Mouse (Mus musculus): Measurements from ENCODE around the gene Vcan. TPM values are rescaled to one million over a fixed set of nuclear protein-coding genes. Genes with fewer than 3 reads are reported as not detected.
A peak's percentile ranks its signal among the peaks of the same experiment; 100 is the strongest.

Vcan gene
- polyA plus RNA-seq, 1 experiment = 1.7 TPM

GRCm38 (mm10) chr13:89683490-89683889 lies 58.8 kb downstream of the Vcan start:
- Histone ChIP-seq H3K36me3 (ENCODE audit: control insufficient read depth, insufficient read depth, low read length) (no peaks in the 10 kb centered on the region), H3K27me3 (replicated peaks; ENCODE audit: control insufficient read depth, insufficient read depth, low read length) (no peaks in the 10 kb centered on the region), H3K4me1 (ENCODE audit: control insufficient read depth, insufficient read depth, low read length) (peaks cover 11% of the 10 kb centered on the region; the same call in 1 of the 2 replicates), H3K27ac (ENCODE audit: insufficient read depth, low read depth, low read length) (no peak overlapping the region), H3K4me3 (ENCODE audit: insufficient read depth, low read depth, low read length) (no peak overlapping the region)
- WGBS = 90% methylated on average over 3 of the region's 3 CpGs
- TF ChIP-seq CTCF (conservative IDR thresholded peaks at IDR 0.05; ENCODE audit: insufficient read depth, insufficient read length, low read depth, low read length) (no peak), POLR2A (IDR thresholded peaks at IDR 0.05; ENCODE audit: low read depth, low read length) (no peak)
- DNase-seq = no peak

GRCm38 (mm10) chr13:89682254-89682653 lies 60.1 kb downstream of the Vcan start:
- Histone ChIP-seq H3K36me3 (ENCODE audit: control insufficient read depth, insufficient read depth, low read length) (no peaks in the 10 kb centered on the region), H3K4me3 (ENCODE audit: insufficient read depth, low read depth, low read length) (no peak overlapping the region), H3K27ac (ENCODE audit: insufficient read depth, low read depth, low read length) (peak overlapping the region; percentile 86; the same call in 1 of the 2 replicates), H3K27me3 (replicated peaks; ENCODE audit: control insufficient read depth, insufficient read depth, low read length) (no peaks in the 10 kb centered on the region), H3K4me1 (ENCODE audit: control insufficient read depth, insufficient read depth, low read length) (peaks cover 11% of the 10 kb centered on the region; the same call in 1 of the 2 replicates)
- WGBS = 52% methylated on average over 7 of the region's 7 CpGs
- DNase-seq = peak; percentile 61
- TF ChIP-seq POLR2A (IDR thresholded peaks at IDR 0.05; ENCODE audit: low read depth, low read length) = no peak
- no peak for TF ChIP-seq CTCF (conservative IDR thresholded peaks at IDR 0.05; ENCODE audit: insufficient read depth, insufficient read length, low read depth, low read length)

DNA sequence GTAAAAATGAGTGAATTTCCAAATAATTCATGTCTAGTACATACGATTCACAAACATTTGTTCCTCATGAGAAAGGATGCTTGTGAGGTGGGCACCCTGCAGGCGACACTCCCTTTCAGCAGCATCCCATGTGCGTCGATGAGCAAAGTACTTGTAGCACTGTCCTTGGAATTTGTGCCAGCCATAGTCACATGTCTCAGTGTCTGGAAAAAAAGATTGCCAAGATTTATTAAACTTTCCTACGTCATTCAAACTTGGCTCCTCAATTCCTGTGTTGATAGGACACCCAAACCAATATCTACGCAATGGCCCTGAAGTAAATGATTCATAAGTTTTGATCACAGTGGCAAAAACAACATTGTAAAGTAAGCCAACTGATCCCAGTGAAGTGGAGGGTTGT lies 62.6 kb downstream of the Vcan start:
- 82% methylated on average over 6 of the region's 6 CpGs for WGBS
- DNase-seq = no peak
- Histone ChIP-seq H3K4me1 (ENCODE audit: control insufficient read depth, insufficient read depth, low read length) (peaks cover 11% of the 10 kb centered on the region; the same call in 1 of the 2 replicates), H3K36me3 (ENCODE audit: control insufficient read depth, insufficient read depth, low read length) (no peaks in the 10 kb centered on the region), H3K4me3 (ENCODE audit: insufficient read depth, low read depth, low read length) (no peak overlapping the region), H3K27ac (ENCODE audit: insufficient read depth, low read depth, low read length) (no peak overlapping the region), H3K27me3 (replicated peaks; ENCODE audit: control insufficient read depth, insufficient read depth, low read length) (no peaks in the 10 kb centered on the region)
- TF ChIP-seq CTCF (conservative IDR thresholded peaks at IDR 0.05; ENCODE audit: insufficient read depth, insufficient read length, low read depth, low read length) (no peak), POLR2A (IDR thresholded peaks at IDR 0.05; ENCODE audit: low read depth, low read length) (no peak)

GRCm38 (mm10) chr13:89670505-89670904 lies 71.8 kb downstream of the Vcan start:
- 76% methylated on average over 3 of the region's 3 CpGs for WGBS
- TF ChIP-seq POLR2A (IDR thresholded peaks at IDR 0.05; ENCODE audit: low read depth, low read length) (no peak), CTCF (conservative IDR thresholded peaks at IDR 0.05; ENCODE audit: insufficient read depth, insufficient read length, low read depth, low read length) (no peak)

DNA sequence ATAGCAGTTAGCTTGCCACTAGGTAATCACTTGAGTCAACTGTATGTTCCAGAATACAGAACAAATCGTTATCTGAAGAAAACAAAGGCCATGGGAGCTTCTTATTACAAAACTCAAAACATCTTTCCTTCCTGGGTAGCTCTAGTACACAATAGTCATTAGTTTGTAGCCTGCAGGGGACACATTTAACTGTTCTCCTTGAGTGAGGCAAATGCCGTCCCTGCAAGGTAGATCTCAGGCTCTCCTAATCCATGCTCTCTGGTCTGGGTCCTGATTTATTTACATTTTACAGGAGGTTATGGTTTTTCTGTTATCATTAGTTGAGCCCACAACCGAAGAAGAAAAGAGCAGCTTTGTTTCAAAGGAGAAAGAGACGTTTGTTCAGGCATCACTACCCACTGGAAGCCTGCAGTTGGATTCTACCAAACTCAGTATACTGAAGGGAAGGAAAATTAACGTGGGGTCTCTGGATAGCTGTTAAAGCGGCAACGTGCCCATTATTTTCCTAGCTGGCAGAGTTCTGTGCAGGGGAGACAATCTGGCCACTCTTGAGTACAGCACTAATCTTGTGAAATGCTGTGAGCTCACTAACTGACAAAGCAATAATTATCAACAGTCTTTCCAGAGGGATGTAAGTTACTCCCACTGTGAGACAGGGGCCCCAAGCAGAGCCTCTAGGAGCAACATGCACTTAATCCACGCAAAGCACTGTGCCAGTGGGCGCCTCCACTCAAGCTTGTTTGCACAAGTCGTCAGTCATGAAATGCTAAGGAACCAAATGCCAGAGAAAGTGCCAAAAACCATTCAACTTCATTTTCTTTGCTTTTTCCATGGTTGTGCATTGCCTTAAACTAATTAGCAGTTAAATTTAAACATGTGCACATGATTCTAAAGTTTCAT lies 73.1 kb downstream of the Vcan start:
- Histone ChIP-seq H3K27me3 (replicated peaks; ENCODE audit: control insufficient read depth, insufficient read depth, low read length) (no peaks in the 10 kb centered on the region), H3K4me3 (ENCODE audit: insufficient read depth, low read depth, low read length) (no peak overlapping the region), H3K36me3 (ENCODE audit: control insufficient read depth, insufficient read depth, low read length) (no peaks in the 10 kb centered on the region), H3K27ac (ENCODE audit: insufficient read depth, low read depth, low read length) (no peak overlapping the region), H3K4me1 (ENCODE audit: control insufficient read depth, insufficient read depth, low read length) (no peaks in the 10 kb centered on the region)
- DNase-seq = no peak
- WGBS = 59% methylated on average over 10 of the region's 10 CpGs
- no peak for TF ChIP-seq CTCF (conservative IDR thresholded peaks at IDR 0.05; ENCODE audit: insufficient read depth, insufficient read length, low read depth, low read length)
- TF ChIP-seq POLR2A (IDR thresholded peaks at IDR 0.05; ENCODE audit: low read depth, low read length) = no peak

More at GRCm38 (mm10) chr13:89670505-89670904, 71.8 kb downstream of the Vcan start:
- Histone ChIP-seq H3K27ac (ENCODE audit: insufficient read depth, low read depth, low read length) (no peak overlapping the region), H3K4me1 (ENCODE audit: control insufficient read depth, insufficient read depth, low read length) (no peaks in the 10 kb centered on the region), H3K27me3 (replicated peaks; ENCODE audit: control insufficient read depth, insufficient read depth, low read length) (no peaks in the 10 kb centered on the region), H3K4me3 (ENCODE audit: insufficient read depth, low read depth, low read length) (no peak overlapping the region), H3K36me3 (ENCODE audit: control insufficient read depth, insufficient read depth, low read length) (no peaks in the 10 kb centered on the region)
- no peak for DNase-seq

DNA sequence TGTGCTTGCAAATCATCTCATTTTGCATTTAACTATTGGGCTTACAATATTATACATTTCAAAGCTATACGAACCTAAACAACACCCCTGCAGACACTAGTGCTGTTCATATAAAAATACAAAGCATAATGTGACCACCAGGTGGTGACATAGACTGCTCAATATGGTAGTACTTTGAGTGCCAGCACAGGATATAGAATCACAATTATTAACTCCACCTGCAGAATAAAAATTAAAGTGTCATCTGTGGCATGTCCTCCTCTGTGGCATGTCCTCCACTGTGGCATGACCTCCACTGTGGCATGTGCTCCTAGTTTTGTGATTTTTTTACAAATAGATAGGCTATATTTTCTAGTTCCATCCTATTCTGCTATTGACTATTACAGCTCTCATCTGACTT lies 74.2 kb downstream of the Vcan start:
- 47% methylated on average over 1 of the region's 1 CpGs for WGBS
- peak; percentile 53 for DNase-seq
- Histone ChIP-seq H3K4me3 (ENCODE audit: insufficient read depth, low read depth, low read length) (no peak overlapping the region), H3K27me3 (replicated peaks; ENCODE audit: control insufficient read depth, insufficient read depth, low read length) (no peaks in the 10 kb centered on the region), H3K4me1 (ENCODE audit: control insufficient read depth, insufficient read depth, low read length) (no peaks in the 10 kb centered on the region), H3K27ac (ENCODE audit: insufficient read depth, low read depth, low read length) (no peak overlapping the region), H3K36me3 (ENCODE audit: control insufficient read depth, insufficient read depth, low read length) (no peaks in the 10 kb centered on the region)
- no peak for TF ChIP-seq POLR2A (IDR thresholded peaks at IDR 0.05; ENCODE audit: low read depth, low read length)
- TF ChIP-seq CTCF (conservative IDR thresholded peaks at IDR 0.05; ENCODE audit: insufficient read depth, insufficient read length, low read depth, low read length) = peak; percentile 36; the same call in 1 of the 2 replicates

DNA sequence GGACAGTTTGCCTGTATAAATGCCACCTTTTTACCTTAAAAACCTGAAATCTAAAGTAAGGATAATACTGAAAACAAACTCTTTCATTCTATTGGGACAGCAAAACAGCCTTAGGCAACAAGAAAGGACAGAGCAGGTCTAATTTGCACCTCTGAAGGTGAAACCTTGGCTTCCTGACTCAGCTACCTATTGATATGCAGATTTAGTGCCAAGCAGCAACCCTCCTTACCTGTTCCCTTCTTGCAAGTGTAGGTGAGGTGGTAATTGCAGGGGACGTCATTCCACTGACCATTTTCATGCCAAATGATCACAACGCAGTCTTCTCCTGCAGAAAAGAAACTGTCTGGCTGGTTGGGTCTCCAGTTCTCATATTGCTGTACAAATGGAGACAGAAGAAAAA lies 80.6 kb downstream of the Vcan start:
- Histone ChIP-seq H3K27ac (ENCODE audit: insufficient read depth, low read depth, low read length) (no peak overlapping the region), H3K4me3 (ENCODE audit: insufficient read depth, low read depth, low read length) (no peak overlapping the region), H3K27me3 (replicated peaks; ENCODE audit: control insufficient read depth, insufficient read depth, low read length) (no peaks in the 10 kb centered on the region), H3K4me1 (ENCODE audit: control insufficient read depth, insufficient read depth, low read length) (no peaks in the 10 kb centered on the region), H3K36me3 (ENCODE audit: control insufficient read depth, insufficient read depth, low read length) (no peaks in the 10 kb centered on the region)
- no peak for TF ChIP-seq POLR2A (IDR thresholded peaks at IDR 0.05; ENCODE audit: low read depth, low read length)
- TF ChIP-seq CTCF (conservative IDR thresholded peaks at IDR 0.05; ENCODE audit: insufficient read depth, insufficient read length, low read depth, low read length) = no peak
- 65% methylated on average over 2 of the region's 2 CpGs for WGBS
- no peak for DNase-seq
